Mouse (Mus musculus): ENCODE results near the gene Rsph3b.
"Not testable (repeated sequence)": the region's sequence is repeated elsewhere in the genome, so short reads cannot be mapped to it uniquely, and the experiment has no call there.

DNA sequence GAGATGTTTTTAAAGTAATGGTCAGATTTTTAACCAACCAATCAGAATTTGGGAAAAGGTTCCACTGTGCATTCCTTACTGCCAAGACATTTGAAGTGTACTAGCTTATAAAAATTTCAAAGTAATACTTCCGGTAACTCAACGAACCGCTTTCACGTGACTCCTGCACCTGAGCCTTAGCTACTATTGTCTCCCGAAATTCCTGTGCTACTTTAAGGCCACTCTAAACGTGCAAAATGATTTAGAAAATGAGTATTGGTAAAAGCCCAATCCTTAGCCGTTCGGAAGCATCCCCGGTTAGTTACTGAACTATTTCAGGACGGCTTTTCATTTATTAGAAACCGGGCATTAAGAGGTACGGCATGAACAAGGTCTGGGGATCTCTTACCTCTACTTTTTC lies 11.9 kb upstream of the Rsph3b start:
- TF ChIP-seq POLR2A (IDR thresholded peaks at IDR 0.05; ENCODE audit: borderline replicate concordance, control insufficient read depth, low read depth, low read length); CTCF (IDR thresholded peaks at IDR 0.05; ENCODE audit: control insufficient read depth, insufficient read depth, low read length): not testable (repeated sequence)
